Mouse (Mus musculus) thymus, postnatal 25 days (tissue): ENCODE data around the gene Pex14.

ENCODE experiments used
- DNase-seq: peaks from one replicate; pipeline ENCODE4 v3.0.0; 2022

Pex14 gene

GRCm38 (mm10) chr4:148945476-148945881, 154.2 kb downstream of the Pex14 start:
- no peak for DNase-seq

GRCm38 (mm10) chr4:148943099-148943498, 156.6 kb downstream of the Pex14 start:
- DNase-seq = no peak

GRCm38 (mm10) chr4:148941321-148941720, 158.4 kb downstream of the Pex14 start:
- DNase-seq = no peak

DNA sequence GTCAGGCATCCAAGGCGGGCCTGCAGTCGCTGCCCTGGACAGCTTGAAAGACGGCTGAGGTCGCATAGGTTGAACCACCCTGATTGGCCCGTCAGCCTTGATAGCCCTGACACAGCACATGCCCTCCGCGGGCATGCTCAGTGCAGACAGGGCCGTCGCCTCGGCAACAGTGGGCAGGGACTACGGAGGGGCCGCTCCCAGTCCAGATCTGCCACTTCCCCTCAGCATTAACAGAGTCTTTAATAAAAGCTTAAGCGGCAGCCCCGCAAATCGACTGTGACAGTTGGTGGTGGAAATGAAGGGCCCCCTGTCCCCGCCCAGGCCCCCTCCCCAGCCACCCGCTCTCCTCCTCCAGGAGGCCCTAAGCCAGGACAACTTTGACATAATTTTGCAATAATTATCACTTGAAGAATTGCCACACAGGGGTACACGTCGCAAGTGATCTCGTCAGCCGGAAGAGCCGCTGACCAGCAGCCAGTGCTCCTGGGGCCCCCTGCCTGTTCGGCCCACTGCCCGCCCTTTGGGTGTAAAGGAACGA, 158.9 kb downstream of the Pex14 start:
- DNase-seq = peak; percentile 20

DNA sequence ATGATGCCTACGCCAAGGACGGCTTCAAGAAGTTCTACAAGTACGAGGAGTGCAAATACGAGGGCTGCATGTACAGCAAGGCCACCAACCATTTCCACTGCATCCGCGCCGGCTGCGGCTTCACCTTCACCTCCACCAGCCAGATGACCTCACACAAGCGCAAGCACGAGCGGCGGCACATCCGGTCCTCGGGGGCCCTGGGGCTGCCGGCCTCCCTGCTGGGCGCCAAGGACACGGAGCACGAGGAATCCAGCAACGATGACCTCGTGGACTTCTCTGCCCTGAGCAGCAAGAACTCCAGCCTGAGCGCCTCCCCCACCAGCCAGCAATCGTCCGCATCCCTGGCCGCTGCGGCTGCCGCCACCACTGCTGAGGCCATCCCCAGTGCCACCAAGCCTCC, 161.1 kb downstream of the Pex14 start:
- DNase-seq = no peak

DNA sequence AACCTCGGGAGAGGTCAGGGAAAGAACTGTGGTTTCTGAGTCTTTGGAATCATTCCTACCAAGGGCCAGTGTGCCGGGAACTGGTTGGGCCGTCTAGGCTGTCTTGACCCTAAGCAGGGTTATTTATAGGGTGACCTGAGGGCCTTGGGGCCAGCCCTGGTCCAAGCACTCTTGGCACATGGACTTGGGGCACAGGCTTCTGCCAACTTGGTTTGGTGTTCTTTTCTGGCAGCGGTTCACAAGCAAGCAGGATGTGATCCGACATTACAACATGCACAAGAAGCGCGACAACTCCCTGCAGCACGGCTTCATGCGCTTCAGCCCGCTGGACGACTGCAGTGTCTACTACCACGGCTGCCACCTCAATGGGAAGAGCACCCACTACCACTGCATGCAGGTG, 162.9 kb downstream of the Pex14 start:
- DNase-seq = no peak

GRCm38 (mm10) chr4:148936111-148936510, 163.6 kb downstream of the Pex14 start:
- no peak for DNase-seq

GRCm38 (mm10) chr4:148935211-148935610, 164.5 kb downstream of the Pex14 start:
- no peak for DNase-seq

DNA sequence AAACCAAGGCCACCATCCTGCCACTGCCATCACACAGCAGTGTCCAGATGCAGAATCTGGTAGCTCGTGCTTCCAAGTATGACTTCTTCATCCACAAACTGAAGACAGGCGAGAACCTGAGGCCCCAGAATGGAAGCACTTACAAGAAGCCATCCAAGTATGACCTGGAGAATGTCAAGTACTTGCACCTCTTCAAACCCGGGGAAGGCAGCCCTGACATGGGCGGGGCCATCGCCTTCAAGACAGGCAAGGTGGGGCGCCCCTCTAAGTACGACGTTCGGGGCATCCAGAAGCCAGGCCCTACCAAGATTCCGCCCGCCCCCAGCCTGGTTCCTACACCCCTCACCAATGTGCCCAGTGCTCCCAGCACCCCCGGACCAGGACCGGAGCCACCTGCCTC, 166.6 kb downstream of the Pex14 start:
- no peak for DNase-seq

DNA sequence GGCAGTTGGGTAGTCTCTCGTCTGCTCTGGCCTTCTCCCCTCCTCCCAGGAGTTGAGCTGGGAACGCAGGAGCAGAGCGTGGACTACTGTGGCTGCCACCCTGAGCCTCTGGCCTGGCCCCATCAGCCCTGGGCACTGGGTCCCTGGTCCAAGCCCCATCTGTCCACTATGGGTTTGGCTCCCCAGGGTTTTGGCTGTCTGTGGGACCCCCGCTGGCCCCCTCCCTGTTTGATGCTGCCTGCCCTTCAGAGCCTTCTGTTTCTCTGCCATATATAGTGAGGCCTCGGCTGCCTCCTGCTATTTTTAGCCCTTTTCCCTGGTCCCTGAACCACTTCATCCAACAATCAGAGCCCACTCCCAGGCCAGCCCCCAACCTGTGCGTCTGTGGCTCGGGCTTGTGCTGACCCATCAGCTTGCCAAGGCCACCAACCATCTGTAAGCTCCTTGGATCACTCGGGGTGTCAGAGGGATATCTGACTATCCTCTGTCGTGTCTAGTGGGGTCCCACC, 168.9 kb downstream of the Pex14 start:
- DNase-seq = no peak

- no peak for DNase-seq
Measured at GRCm38 (mm10) chr4:148928876-148929275, 170.8 kb downstream of the Pex14 start.

DNA sequence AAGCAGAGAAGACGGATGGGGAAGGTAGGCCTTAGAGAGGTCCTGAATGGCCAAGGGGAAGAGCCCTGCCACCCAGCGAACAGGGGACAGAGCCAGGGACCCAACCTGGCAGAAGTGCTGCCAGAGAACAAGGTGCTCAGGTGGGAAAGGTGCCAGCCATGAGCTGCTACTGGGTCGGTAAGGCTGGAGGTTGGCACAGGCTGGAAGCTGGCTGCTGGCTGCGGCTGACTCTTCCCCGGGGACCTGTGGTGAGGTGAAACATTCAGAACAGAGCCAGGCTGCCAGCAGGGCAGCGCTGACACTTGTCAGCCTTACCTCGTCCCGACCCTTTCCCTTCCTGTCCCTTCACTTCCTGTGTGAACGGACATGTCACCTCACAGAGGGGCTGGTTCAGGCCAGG, 171.4 kb downstream of the Pex14 start:
- no peak for DNase-seq

DNA sequence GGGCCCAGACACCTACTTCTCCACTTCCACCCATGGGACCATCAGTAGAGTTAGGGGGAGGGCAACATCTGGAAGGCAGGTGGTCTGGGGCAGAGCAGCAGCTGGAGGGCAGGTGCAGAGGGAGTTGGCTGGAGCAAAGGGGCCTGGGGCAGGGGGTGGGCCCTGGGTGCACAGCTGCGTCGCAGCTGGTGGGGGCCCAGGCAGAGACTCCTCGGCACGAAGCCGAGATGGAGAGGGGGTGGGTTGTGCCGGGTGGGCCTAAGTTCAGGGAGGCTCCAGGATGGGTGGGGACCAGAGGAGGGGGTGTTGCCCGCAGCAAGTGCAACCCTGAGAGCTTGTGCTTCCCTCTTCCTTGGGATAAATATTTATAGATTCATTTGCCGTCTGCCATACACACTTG, 173.2 kb downstream of the Pex14 start:
- no peak for DNase-seq

- no peak for DNase-seq
Measured at GRCm38 (mm10) chr4:148925589-148926359, 173.9 kb downstream of the Pex14 start.

DNA sequence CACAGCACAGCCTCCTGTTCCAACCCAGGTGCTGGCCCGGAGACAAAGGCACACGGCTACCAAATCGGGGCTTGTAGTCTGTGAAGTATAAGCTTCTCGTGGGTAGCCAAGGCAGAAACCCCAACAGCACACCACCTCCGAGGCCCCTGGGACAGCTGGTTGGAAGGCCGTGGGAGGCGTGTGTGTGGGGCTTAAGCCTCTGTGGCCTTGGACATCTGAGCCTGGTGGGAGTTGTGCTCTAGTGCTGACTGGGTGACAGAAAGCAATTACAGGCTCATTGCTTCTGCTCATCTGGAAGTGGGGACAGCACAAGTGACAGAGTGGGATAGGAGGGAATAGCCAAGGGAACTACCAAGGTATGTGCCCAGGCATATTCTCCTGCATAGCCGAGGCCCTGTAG, 175.7 kb downstream of the Pex14 start:
- DNase-seq = no peak

DNA sequence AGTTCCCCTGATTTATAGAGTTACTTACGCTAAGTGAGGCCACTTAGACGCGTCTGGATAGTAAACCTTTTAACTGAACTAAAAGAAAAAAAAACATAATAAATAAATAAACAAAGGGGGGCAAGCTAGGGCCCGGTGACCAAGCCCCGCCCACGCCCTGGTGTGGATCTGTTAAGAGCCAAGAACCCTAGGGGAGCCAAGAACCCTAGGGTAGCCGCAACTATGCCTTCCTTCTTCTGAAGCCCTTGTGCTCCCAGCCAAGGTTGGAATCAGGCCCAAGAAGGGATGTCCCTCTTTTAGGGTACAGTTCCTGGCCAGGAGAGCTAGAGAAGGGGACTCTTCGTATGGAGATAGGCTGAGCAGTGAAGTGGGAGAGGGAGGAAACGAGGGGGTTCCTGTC, 176.3 kb downstream of the Pex14 start:
- DNase-seq = no peak

- no peak for DNase-seq
Measured at GRCm38 (mm10) chr4:148922221-148922700, 177.4 kb downstream of the Pex14 start.

- no peak for DNase-seq
Measured at GRCm38 (mm10) chr4:148920610-148921009, 179.1 kb downstream of the Pex14 start.

- DNase-seq = no peak
Measured at GRCm38 (mm10) chr4:148918707-148919447, 180.8 kb downstream of the Pex14 start.

DNA sequence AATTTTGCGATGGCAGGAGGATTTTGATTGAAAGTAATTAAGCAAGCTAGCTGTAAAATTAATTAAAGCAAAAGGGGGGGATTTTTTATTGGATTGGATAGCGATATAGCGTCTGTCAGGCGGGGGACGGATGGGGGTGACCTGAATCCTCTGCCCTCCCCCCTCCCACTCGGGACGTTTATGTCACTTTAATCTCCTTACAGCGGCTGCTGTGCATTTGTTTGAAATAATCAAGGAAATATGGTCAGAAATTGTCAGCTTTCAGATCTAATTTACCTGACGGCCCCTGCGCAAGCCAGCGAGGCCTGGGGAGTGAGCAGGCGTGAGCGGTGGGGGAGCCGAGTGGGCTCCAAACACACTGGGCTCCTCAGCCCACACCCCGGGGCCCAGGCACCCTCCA, 183.8 kb downstream of the Pex14 start:
- DNase-seq = no peak

DNA sequence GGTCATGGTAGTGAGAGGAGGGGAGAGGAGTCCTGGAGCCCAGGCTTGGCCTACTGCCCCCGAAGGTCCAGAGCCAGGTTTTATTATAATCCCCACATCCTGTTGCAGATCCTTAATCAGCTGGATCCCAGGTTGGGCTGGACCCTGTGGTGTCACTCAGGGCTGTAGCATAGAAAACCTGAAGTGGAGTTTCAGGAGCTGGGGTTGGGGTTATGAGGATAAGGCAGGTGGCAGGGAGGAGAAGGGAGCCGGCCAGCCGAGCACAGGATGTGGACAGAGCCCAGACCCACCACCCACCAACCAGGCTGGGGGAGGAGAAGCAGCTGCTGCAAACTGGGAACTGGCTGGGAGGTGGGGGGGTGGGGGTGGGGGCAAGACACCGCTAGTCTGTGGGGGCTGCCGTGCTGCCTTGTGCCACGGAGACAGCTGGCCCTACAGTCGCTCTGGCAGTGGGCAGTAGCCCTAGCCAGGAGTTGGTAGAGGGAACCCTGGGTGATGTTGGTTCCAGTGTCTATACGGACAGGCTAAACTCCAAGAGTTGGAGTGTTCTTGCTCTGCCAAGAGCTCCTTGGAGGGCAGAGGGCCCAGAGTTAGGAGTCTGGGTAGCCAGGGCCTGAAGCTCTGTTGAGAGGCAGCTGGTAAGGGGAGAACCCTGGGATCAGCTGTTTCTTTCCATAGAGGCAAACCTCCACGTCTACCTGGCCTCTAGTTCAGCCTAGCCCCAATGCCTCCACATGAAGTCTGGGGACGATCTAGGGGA, 184.6 kb downstream of the Pex14 start:
- peak; percentile 6 for DNase-seq

DNA sequence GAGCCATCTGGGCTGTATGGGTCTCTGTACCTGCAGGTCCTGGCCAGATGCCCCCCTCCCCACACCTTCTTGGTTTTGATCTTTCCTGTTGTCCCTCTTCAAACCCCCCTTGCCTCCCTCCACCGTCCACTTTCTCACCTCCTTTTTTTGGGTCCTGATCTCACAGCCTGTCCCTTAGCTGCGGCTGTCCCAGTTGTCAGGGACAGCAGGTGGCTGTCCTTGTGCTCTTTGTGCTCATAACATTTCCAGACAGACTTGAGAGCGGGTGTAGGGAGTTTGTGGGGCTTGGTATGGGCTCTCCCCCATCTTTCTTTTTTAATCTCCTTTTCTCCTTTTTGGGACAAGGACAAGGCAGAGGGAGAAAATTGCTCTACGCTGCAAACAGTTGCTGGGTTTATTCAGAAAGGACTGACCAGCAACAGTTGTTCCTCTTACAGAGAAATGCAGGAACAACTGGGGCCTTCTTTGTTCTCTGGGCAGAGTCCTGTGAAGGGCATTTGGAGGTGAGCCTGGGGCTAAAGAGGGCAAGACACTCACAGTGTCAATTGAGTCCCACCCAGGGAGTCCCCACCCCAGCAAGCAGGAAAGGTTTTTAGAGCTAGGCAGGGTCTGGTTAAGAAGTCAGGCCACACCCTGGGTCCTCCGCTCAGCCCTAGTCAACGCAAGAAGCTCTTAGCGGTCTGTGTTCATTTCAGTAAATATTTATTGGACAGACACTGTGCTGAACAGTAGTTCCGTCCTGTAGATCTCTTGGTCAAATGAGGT, 186.7 kb downstream of the Pex14 start:
- DNase-seq = no peak
